9 mouse cellular contexts compared by ENCODE assay signal in the genomic region with DNA sequence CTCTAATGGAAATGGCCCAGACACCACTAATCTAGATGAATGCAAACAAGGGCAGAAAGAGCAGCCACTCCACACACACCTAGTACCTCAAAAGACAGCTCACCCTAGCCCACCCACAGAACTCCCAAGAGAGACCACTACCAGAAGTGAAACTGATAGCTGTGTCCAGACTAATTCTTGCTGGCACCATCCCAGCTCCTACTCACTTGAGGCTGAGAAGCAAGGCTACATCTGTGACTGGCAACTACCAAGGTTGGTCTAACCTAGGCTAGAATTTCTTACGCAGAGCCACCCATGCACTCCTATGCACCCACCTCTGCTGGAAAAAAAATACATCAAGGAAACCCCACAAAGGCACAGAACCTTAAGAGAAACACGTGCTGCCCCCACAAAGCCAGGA. TPM values are rescaled to one million over a fixed set of nuclear protein-coding genes. Genes with fewer than 3 reads are reported as not detected.
DNase-seq lines count a peak whose midpoint lies in the region; ATAC-seq and TF ChIP-seq lines count a peak whose summit lies in the region.
"Had no signal": no experiment of that assay in that cellular context is flagged by ENCODE, and none has a peak within 500 bp of the region (broad histone marks: within the 10 kb centered on the region; RNA-seq: fewer than 3 reads in every experiment).

No protein-coding gene starts in this region.

- H3K4me2 ChIP-seq in kidney, postnatal 0 days (ENCODE audit: low read length) = no peak overlapping the region
- peak overlapping the region; percentile 90; the same call in 1 of the 2 replicates for H3K4me2 ChIP-seq in embryonic facial prominence, embryonic 13.5 days
- peak overlapping the region; percentile 89 for H3K4me2 ChIP-seq in hindbrain, embryonic 16.5 days (ENCODE audit: low read length)
- H3K4me2 ChIP-seq in neural tube, embryonic 13.5 days = peak overlapping the region; percentile 93

- H3K36me3 ChIP-seq in kidney, postnatal 0 days (ENCODE audit: insufficient read depth, low read length) = peaks cover 27% of the 10 kb centered on the region
- H3K36me3 ChIP-seq in embryonic facial prominence, embryonic 13.5 days = peaks cover 36% of the 10 kb centered on the region
- H3K36me3 ChIP-seq in hindbrain, embryonic 16.5 days (ENCODE audit: control insufficient read depth, insufficient read depth, low read length) = peaks cover 6% of the 10 kb centered on the region; the same call in 1 of the 2 replicates
- H3K36me3 ChIP-seq in neural tube, embryonic 13.5 days = peaks cover 34% of the 10 kb centered on the region

- no peak for TF ChIP-seq CTCF in kidney, postnatal 0 days (IDR thresholded peaks at IDR 0.05; ENCODE audit: low read depth)

- H3K27ac ChIP-seq in kidney, postnatal 0 days = 0 out of 2 replicates have a peak overlapping the region, but pooled peaks have one; percentile 97
- peak overlapping the region; percentile 99 for H3K27ac ChIP-seq in embryonic facial prominence, embryonic 13.5 days
- peak overlapping the region; percentile 98 for H3K27ac ChIP-seq in hindbrain, embryonic 16.5 days (ENCODE audit: low read depth, low read length)
- peak overlapping the region; percentile 100 for H3K27ac ChIP-seq in neural tube, embryonic 13.5 days (replicated peaks)

- H3K9ac ChIP-seq in kidney, postnatal 0 days (ENCODE audit: low read depth, low read length) = no peak overlapping the region
- peak overlapping the region; percentile 100; the same call in 1 of the 2 replicates for H3K9ac ChIP-seq in embryonic facial prominence, embryonic 13.5 days
- peak overlapping the region; percentile 21; the same call in 1 of the 2 replicates for H3K9ac ChIP-seq in hindbrain, embryonic 16.5 days (ENCODE audit: low read depth, low read length)
- peak overlapping the region; percentile 99 for H3K9ac ChIP-seq in neural tube, embryonic 13.5 days

- no peaks in the 10 kb centered on the region for H3K27me3 ChIP-seq in kidney, postnatal 0 days (ENCODE audit: insufficient read depth, low read length)
- H3K27me3 ChIP-seq in embryonic facial prominence, embryonic 13.5 days = no peaks in the 10 kb centered on the region
- H3K27me3 ChIP-seq in hindbrain, embryonic 16.5 days (replicated peaks; ENCODE audit: control insufficient read depth, insufficient read depth, low read length) = no peaks in the 10 kb centered on the region
- H3K27me3 ChIP-seq in neural tube, embryonic 13.5 days = no peaks in the 10 kb centered on the region
- H3K27me3 ChIP-seq: megakaryocyte, embryonic 14.5 days had no signal

- H3K9me3 ChIP-seq in kidney, postnatal 0 days (replicated peaks; ENCODE audit: low read length) = no peaks in the 10 kb centered on the region
- no peaks in the 10 kb centered on the region for H3K9me3 ChIP-seq in embryonic facial prominence, embryonic 13.5 days
- H3K9me3 ChIP-seq in hindbrain, embryonic 16.5 days (ENCODE audit: control insufficient read depth, low read length) = no peaks in the 10 kb centered on the region
- H3K9me3 ChIP-seq in neural tube, embryonic 13.5 days = no peaks in the 10 kb centered on the region
- H3K9me3 ChIP-seq: megakaryocyte, embryonic 14.5 days had no signal

- DNase-seq in kidney, postnatal 0 days (ENCODE audit: low spot score) = no peak
- no peak for DNase-seq in kidney, postnatal 36 days
- DNase-seq in testis, postnatal 10 days (ENCODE audit: low spot score) = no peak
- no peak for DNase-seq in layer of hippocampus, adult 9-10 months (ENCODE audit: low spot score)

- H3K4me1 ChIP-seq in kidney, postnatal 0 days (replicated peaks; ENCODE audit: insufficient read depth, low read length) = peaks cover 14% of the 10 kb centered on the region
- peaks cover 23% of the 10 kb centered on the region for H3K4me1 ChIP-seq in embryonic facial prominence, embryonic 13.5 days
- peaks cover 33% of the 10 kb centered on the region for H3K4me1 ChIP-seq in hindbrain, embryonic 16.5 days (ENCODE audit: control insufficient read depth, insufficient read depth, low read depth, low read length)
- peaks cover 53% of the 10 kb centered on the region for H3K4me1 ChIP-seq in neural tube, embryonic 13.5 days (replicated peaks)

- 72% methylated on average over 2 of the region's 2 CpGs for WGBS in kidney, postnatal 0 days
- 87% methylated on average over 2 of the region's 2 CpGs for WGBS in embryonic facial prominence, embryonic 13.5 days
- WGBS in hindbrain, embryonic 16.5 days = 63% methylated on average over 2 of the region's 2 CpGs
- 74% methylated on average over 2 of the region's 2 CpGs for WGBS in neural tube, embryonic 13.5 days

- no peak overlapping the region for H3K4me3 ChIP-seq in kidney, postnatal 0 days (replicated peaks; ENCODE audit: low read depth, low read length)
- H3K4me3 ChIP-seq in embryonic facial prominence, embryonic 13.5 days = no peak overlapping the region; the same call in 1 of the 2 replicates
- peak overlapping the region; percentile 90 for H3K4me3 ChIP-seq in hindbrain, embryonic 16.5 days (ENCODE audit: low read length)
- H3K4me3 ChIP-seq in neural tube, embryonic 13.5 days = peak overlapping the region; percentile 82

- no peak for ATAC-seq in kidney, postnatal 0 days (replicated peaks; ENCODE audit: low FRiP score, low read depth)
- no peak for ATAC-seq in embryonic facial prominence, embryonic 13.5 days (ENCODE audit: insufficient number of reproducible peaks, insufficient read depth, low FRiP score, low TSS enrichment, low read depth)
- ATAC-seq in hindbrain, embryonic 16.5 days = no peak
- ATAC-seq in neural tube, embryonic 13.5 days (ENCODE audit: low read depth) = no peak
- no peak for ATAC-seq in megakaryocyte, adult 5-6 weeks (ENCODE audit: poor library complexity, severe bottlenecking)

RNA-seq across cellular contexts. Expression of a gene that starts 12.5 kb away (rescaled TPM):
- polyA plus RNA-seq in kidney, postnatal 0 days (2015; fragmentation: Nextera tagmentation; extraction: Ambion mirVana) = 57.7 and 131 TPM in 2 replicates
- polyA plus RNA-seq in embryonic facial prominence, embryonic 13.5 days (2015; fragmentation: Nextera tagmentation; extraction: Ambion mirVana) = 40.1 and 43.8 TPM in 2 replicates
- polyA plus RNA-seq in hindbrain, embryonic 16.5 days (2015; fragmentation: Nextera tagmentation; extraction: Ambion mirVana) = 48.7 and 51.1 TPM in 2 replicates
- 90.3 and 94.3 TPM in 2 replicates for polyA plus RNA-seq in neural tube, embryonic 13.5 days (2015; fragmentation: Nextera tagmentation; extraction: Ambion mirVana)
- total RNA-seq in megakaryocyte, adult 5-6 weeks (2015) = 150 and 158 TPM in 2 replicates
- total RNA-seq in megakaryocyte, adult 5-6 weeks (2017) = 111 and 145 TPM in 2 replicates

RNA-seq across cellular contexts. Expression of a gene that starts 22.5 kb away (rescaled TPM):
- polyA plus RNA-seq in kidney, postnatal 0 days (2015; fragmentation: Nextera tagmentation; extraction: Ambion mirVana) = 12.0 and 13.9 TPM in 2 replicates
- 17.7 and 19.4 TPM in 2 replicates for polyA plus RNA-seq in embryonic facial prominence, embryonic 13.5 days (2015; fragmentation: Nextera tagmentation; extraction: Ambion mirVana)
- 13.3 and 14.2 TPM in 2 replicates for polyA plus RNA-seq in hindbrain, embryonic 16.5 days (2015; fragmentation: Nextera tagmentation; extraction: Ambion mirVana)
- 16.0 and 17.0 TPM in 2 replicates for polyA plus RNA-seq in neural tube, embryonic 13.5 days (2015; fragmentation: Nextera tagmentation; extraction: Ambion mirVana)
- total RNA-seq in megakaryocyte, adult 5-6 weeks (2015) = 4.6 and 9.0 TPM in 2 replicates
- total RNA-seq in megakaryocyte, adult 5-6 weeks (2017) = 7.6 and 14.2 TPM in 2 replicates

RNA-seq across cellular contexts. Expression of a gene that starts 22.6 kb away (rescaled TPM):
- polyA plus RNA-seq in kidney, postnatal 0 days (2015; fragmentation: Nextera tagmentation; extraction: Ambion mirVana) = 5.2 and 6.0 TPM in 2 replicates
- 12.5 and 14.0 TPM in 2 replicates for polyA plus RNA-seq in embryonic facial prominence, embryonic 13.5 days (2015; fragmentation: Nextera tagmentation; extraction: Ambion mirVana)
- 9.1 and 9.9 TPM in 2 replicates for polyA plus RNA-seq in hindbrain, embryonic 16.5 days (2015; fragmentation: Nextera tagmentation; extraction: Ambion mirVana)
- polyA plus RNA-seq in neural tube, embryonic 13.5 days (2015; fragmentation: Nextera tagmentation; extraction: Ambion mirVana) = 13.5 and 14.5 TPM in 2 replicates
- total RNA-seq in megakaryocyte, adult 5-6 weeks (2015) = 8.7 and 9.6 TPM in 2 replicates
- total RNA-seq in megakaryocyte, adult 5-6 weeks (2017) = 21.2 and 24.4 TPM in 2 replicates

Comparison
In these comparisons a context has a peak if more than half of its experiments do, and no peak if none do; other contexts are left out.
1. H3K4me3 ChIP-seq: peak in hindbrain, embryonic 16.5 days (single experiment) and neural tube, embryonic 13.5 days (single experiment); none in kidney, postnatal 0 days (single experiment) and embryonic facial prominence, embryonic 13.5 days (single experiment).
2. Peak in every context shown above with its lines, with median percentiles within 50 percentile points of each other: H3K27ac ChIP-seq.